Mouse (Mus musculus): Measurements from ENCODE around the gene Olfr1093.

The Olfr1093 gene

GRCm38 (mm10) chr2:86782179-86782578 lies at the start of gene Olfr1093:
Gene Olfr1093, plus strand, starts transcription at chr2:86782479.
- DNase-seq (ENCODE audit: low read depth, low spot score): no peak

GRCm38 (mm10) chr2:86733601-86734000 lies 48.7 kb upstream of the Olfr1093 start, which contains the start of gene Olfr1089:
Gene Olfr1089, minus strand, starts transcription at chr2:86733701.
- DNase-seq (ENCODE audit: low read depth, low spot score): no peak

GRCm38 (mm10) chr2:86758893-86759292 lies 23.4 kb upstream of the Olfr1093 start, which contains the start of gene Olfr1090:
Gene Olfr1090, minus strand, starts transcription at chr2:86758993.
- no peak for DNase-seq (ENCODE audit: low read depth, low spot score)

- DNase-seq (ENCODE audit: low read depth, low spot score): no peak
These were observed 21.2 kb upstream of the Olfr1093 start for GRCm38 (mm10) chr2:86761050-86761449.

GRCm38 (mm10) chr2:86809918-86810317 lies 27.6 kb downstream of the Olfr1093 start, which contains the start of gene Olfr141:
Gene Olfr141, minus strand, starts transcription at chr2:86810018.
- DNase-seq (ENCODE audit: low read depth, low spot score): no peak

GRCm38 (mm10) chr2:86824363-86824762 lies 42.1 kb downstream of the Olfr1093 start, which contains the start of gene Olfr1094:
Gene Olfr1094, plus strand, starts transcription at chr2:86824663.
- no peak for DNase-seq (ENCODE audit: low read depth, low spot score)
